Mouse (Mus musculus) layer of hippocampus, adult 2 months (tissue): Measurements from ENCODE around the gene Phospho1. TPM values are rescaled to one million over a fixed set of nuclear protein-coding genes. Genes with fewer than 3 reads are reported as not detected.

ENCODE experiments used
- DNase-seq, 2 experiments: peaks; one replicate each; pipeline ENCODE4 v3.0.0; 2022; ENCODE audit warnings: low spot score in 2 of 2
- H3K27ac ChIP-seq: fragments of 200-600 bp; 2 replicates; pipeline ENCODE4 v1.8.1; 2022
- H3K4me3 ChIP-seq: fragments of 200-600 bp; 2 replicates; pipeline ENCODE4 v1.8.1; 2022; ENCODE audit warnings: mild to moderate bottlenecking
- CTCF ChIP-seq: fragments of 200-600 bp; conservative IDR thresholded peaks from 2 replicates; pipeline ENCODE4 v1.8.1; 2022; ENCODE audit warnings: antibody characterized with exemption, mild to moderate bottlenecking, moderate library complexity
- total RNA-seq, 2 experiments: library from RNA; stranded (reverse); gene quantifications; 2 replicates each; pipeline ENCODE4 v1.2.3; 2021

Phospho1 gene
- total RNA-seq, 2 experiments from 2014 or later = 48.8 to 63.0 TPM

GRCm38 (mm10) chr11:95792950-95793509 lies 31.3 kb upstream of the Phospho1 start:
- Histone ChIP-seq H3K27ac (no peak overlapping the region), H3K4me3 (no peak overlapping the region)
- no peak for TF ChIP-seq CTCF
- no peak for DNase-seq

DNA sequence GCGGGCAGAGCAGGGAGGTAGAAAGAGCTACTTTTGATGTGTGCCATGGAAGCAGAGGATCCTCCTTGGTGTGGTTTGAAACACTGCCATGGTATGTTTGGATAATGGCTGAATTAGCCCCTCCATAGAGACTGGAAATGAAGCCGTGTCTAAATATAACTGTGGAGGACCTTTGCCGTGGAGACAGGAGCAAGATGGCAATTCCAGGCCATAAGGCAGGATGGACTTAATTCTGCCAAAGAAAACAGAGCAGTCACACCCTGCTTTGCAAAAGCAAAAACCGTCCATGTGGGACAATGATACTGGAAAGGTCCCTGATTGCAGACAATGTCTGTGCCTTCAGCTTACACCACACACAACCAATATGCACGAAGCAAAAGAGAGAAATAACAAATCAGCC lies 30.1 kb upstream of the Phospho1 start:
- DNase-seq = no peak
- no peak for TF ChIP-seq CTCF
- H3K27ac ChIP-seq = no peak overlapping the region
- no peak overlapping the region for H3K4me3 ChIP-seq

GRCm38 (mm10) chr11:95795582-95795981 lies 28.7 kb upstream of the Phospho1 start:
- TF ChIP-seq CTCF = no peak
- H3K4me3 ChIP-seq = no peak overlapping the region
- no peak for DNase-seq
- no peak overlapping the region for H3K27ac ChIP-seq

DNA sequence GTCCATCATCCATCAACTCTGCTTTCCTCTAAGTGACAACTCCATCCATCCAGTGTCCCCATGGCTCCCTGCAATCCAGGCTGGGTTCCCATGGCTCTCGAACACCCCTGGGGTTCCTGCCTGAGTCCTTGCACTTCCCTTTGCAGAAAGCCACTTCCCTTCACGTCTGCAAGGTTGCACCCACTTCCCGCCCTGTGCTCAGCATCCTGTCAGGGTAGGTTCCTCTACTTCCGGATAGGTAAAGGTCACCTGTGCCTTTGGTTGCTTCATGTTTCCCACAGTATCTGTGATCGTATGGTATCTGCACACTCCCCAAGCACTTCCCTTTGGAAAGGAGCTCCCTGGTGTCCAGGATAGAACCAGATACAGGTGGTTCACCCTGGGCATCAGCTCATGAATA lies 19.3 kb upstream of the Phospho1 start:
- no peak for TF ChIP-seq CTCF
- no peak for DNase-seq
- no peak overlapping the region for H3K27ac ChIP-seq
- no peak overlapping the region for H3K4me3 ChIP-seq

DNA sequence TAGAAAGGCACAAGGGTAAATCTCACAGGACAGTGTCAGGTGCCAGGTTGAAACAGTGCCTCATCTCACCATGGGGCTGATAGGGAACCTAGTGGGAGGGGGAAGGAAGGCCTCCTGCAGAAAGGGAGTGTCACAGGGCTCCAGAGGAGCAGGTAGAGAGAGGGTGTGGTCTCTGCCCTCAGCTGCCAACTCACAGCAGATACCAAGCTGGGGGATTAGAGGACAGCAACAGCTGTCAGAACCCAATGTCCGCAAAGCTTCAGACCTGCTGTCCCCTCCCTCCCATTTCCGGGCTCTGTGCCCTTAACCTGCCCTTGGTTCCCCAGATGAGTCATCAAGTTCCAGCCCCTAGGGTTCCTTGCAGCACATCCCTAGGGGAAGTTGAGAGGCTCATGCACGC lies 18.8 kb upstream of the Phospho1 start:
- no peak for DNase-seq
- no peak overlapping the region for H3K4me3 ChIP-seq
- H3K27ac ChIP-seq = no peak overlapping the region
- TF ChIP-seq CTCF = no peak

DNA sequence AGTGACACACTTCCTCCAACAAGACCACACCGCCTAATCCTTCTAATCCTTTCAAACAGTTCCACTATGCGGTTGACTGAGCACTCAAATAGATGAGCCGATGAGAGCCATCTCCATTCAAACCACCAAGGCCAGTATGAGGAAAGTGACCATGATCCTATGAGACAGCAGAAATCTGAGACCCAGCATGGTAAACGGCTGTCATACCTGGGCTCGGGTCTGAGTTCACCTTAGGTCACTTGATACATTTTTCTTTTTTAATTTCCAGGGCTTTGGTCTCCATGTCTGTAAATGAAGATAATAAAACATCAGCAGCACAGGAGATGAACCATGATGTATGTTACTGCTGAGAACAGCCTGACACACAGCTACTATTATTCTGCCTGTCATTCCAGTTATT lies 16.4 kb upstream of the Phospho1 start:
- DNase-seq = no peak
- TF ChIP-seq CTCF = no peak
- no peak overlapping the region for H3K4me3 ChIP-seq

DNA sequence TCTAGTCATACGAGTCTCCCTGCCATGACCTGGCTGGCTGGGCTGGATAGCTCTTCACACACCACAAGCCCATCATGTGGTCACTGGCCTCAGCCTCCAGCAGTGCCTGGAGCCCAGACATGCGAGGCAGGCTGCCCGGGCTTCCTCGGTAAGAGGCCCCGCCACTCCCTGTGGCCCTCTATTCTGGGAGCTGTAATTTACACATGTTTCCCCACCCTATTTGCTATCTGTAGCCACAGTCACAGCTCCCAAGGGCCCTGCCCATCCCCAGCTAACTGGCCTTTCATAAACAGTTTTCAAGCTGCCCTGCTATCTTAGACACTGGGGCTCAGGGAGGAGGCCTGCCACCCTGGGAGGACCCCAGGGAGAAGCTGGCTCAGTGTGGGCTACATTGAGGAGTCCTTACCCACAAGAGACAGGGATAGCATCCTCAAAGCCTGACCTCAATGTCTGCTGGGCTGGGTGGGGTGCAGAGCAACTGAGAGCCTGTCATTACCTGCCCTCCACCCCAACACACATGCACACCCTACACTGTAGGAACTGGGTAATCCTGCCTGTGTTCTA lies 15.8 kb upstream of the Phospho1 start:
- no peak for DNase-seq
- TF ChIP-seq CTCF = no peak
- no peak overlapping the region for H3K4me3 ChIP-seq
- no peak overlapping the region for H3K27ac ChIP-seq

More for the DNA sequence above, 16.4 kb upstream of the Phospho1 start:
- H3K27ac ChIP-seq = no peak overlapping the region

DNA sequence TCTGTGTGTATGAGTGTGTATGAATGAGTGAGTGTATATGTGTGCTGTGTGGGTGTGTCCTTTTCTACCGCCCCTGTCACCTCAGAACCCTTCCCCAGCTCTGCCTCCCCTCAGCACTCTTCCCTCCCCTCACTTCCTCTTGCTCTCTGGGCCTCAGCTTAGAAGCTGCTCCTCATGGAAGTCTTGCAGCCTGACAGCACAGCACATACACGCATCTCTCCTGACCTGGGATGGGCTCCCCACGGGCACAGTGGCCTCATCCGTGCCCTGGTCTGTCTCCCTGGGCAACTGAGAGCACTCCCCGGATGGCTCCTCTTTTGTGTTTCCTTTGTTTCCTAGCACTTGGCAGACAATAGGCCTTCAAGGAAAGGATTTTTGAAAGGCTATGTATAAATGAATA lies 14.7 kb upstream of the Phospho1 start:
- H3K4me3 ChIP-seq = no peak overlapping the region
- DNase-seq = no peak
- no peak for TF ChIP-seq CTCF
- no peak overlapping the region for H3K27ac ChIP-seq

DNA sequence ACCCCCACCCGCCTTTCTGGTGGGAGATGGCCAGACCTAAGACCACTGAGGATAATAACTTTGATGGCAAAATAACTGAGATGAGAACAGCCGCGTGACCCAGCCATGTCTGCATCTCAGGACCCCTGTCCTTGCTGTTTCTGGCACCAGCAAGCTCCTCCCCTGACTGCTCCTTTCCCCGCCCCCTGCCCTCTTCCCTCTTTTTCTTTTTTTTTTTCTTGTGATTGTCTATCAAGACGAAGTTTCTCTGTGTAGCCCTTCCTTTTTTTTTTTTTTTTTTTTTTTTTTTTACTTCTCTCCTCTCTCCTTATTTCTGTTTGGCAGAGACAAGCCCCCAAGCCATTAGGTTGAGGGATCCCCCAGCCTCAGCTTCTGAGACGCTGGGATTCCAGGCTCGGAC lies 13.5 kb upstream of the Phospho1 start:
- no peak overlapping the region for H3K4me3 ChIP-seq
- no peak overlapping the region for H3K27ac ChIP-seq
- DNase-seq = no peak
- no peak for TF ChIP-seq CTCF

GRCm38 (mm10) chr11:95811741-95812140 lies 12.6 kb upstream of the Phospho1 start:
- no peak for DNase-seq
- Histone ChIP-seq H3K4me3 (no peak overlapping the region), H3K27ac (no peak overlapping the region)
- TF ChIP-seq CTCF = no peak

DNA sequence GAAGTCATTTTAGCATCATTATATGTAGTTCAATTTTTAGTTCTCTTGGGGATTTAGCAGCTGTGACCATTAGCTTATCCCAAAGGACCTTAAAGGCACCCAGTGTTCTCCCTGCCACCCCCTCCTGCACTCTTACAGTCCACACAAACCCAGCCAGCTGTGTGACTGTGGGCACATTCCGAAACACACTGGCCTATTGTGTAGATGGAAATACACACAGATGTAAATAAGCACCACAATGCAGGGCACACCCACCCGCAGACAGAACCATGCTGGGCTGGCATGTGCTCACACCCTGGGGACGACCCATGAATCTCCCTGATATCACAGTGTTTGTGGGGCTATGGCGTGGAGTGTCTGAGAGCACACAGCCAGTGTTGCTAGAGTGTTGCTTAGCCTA lies 12.1 kb upstream of the Phospho1 start:
- no peak for DNase-seq
- TF ChIP-seq CTCF = no peak
- H3K4me3 ChIP-seq = no peak overlapping the region
- H3K27ac ChIP-seq = no peak overlapping the region

DNA sequence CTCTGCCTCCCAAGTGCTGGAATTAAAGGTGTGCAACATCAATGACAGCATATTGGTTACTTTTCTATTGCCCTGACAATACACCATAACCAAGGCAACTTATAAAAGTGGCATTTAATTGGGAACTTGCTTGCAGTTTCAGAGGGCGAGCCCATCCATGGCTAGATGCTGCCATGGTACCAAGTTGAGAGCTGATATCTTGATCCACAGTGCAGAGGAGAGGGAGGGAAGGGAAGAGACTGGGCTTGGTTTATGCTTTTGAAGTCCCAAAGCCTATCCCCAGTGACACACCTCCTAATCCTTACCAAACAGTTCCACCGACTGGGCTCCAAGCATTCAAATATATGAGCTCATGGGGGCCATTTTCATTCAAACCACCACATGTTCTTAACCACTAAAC lies 10.2 kb upstream of the Phospho1 start:
- no peak overlapping the region for H3K27ac ChIP-seq

GRCm38 (mm10) chr11:95814857-95815256 lies 9.4 kb upstream of the Phospho1 start:
- no peak for DNase-seq
- Histone ChIP-seq H3K4me3 (no peak overlapping the region), H3K27ac (no peak overlapping the region)
- no peak for TF ChIP-seq CTCF

More for the DNA sequence above, 10.2 kb upstream of the Phospho1 start:
- H3K4me3 ChIP-seq = no peak overlapping the region
- no peak for DNase-seq
- no peak for TF ChIP-seq CTCF

- no peak for TF ChIP-seq CTCF
- no peak for DNase-seq
- H3K27ac ChIP-seq = no peak overlapping the region
- H3K4me3 ChIP-seq = no peak overlapping the region
Observed at GRCm38 (mm10) chr11:95815412-95815811, 8.9 kb upstream of the Phospho1 start.
